Mouse (Mus musculus) kidney, adult 2 months (tissue): ENCODE data around the gene Sp2.

Source experiments
- CTCF ChIP-seq: fragments of 200-500 bp; conservative IDR thresholded peaks from 2 replicates; pipeline ENCODE4 v1.5.1; 2011; ENCODE audit warnings: low read depth, mild to moderate bottlenecking, control low read depth, low read length, moderate library complexity, mixed read lengths; ENCODE audit not compliant: insufficient read depth, insufficient read length
- POLR2A ChIP-seq: fragments of 200-500 bp; IDR thresholded peaks from one replicate; pipeline ENCODE4 v1.6.1; 2011; ENCODE audit warnings: low read depth, low read length, control low read depth

DNA sequence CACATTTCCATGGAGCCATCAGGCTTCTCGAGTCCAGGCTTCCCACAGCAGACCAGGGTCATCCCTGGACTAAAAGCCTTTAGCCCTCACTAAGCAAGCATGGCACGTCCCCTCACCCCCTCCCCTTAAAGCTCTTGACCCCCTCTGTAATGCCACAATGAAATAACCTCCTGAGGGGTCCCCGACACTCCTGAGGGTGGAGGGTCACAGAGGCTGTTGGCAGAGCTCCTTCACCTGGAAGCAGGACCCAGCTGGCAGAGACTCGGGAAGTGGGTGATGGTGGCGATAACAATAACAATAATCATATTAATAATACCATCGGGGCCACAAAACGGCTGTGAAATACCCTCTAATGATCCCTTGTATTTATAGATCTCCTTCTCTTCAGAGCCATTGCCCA lies at the start of gene Sp2:
- TF ChIP-seq CTCF (no peak), POLR2A (no peak)
